Mouse (Mus musculus) megakaryocyte, embryonic 14.5 days (primary cell): ENCODE results near the gene Qrsl1.

Experiments
- FLI1 ChIP-seq: IDR thresholded peaks from 2 replicates; pipeline ENCODE4 v1.6.1; 2012; ENCODE audit warnings: low read length, inconsistent platforms, mixed read lengths
- GATA1 ChIP-seq: IDR thresholded peaks from 3 replicates; pipeline ENCODE4 v1.6.1; 2012; ENCODE audit warnings: mixed read lengths, low read length, inconsistent platforms, borderline replicate concordance

GRCm38 (mm10) chr10:43855916-43856315 lies 45.6 kb downstream of the Qrsl1 start:
- no peak for TF ChIP-seq GATA1
- TF ChIP-seq FLI1: no peak
